Mouse (Mus musculus) kidney, embryonic 16.5 days (tissue): ENCODE results near the gene Srsf7. TPM values are rescaled to one million over a fixed set of nuclear protein-coding genes. Genes with fewer than 3 reads are reported as not detected.

ENCODE experiments used
- ATAC-seq: fragments of 200-750 bp; cut with Nextera tagmentation; 2 replicates; pipeline ENCODE4 v1.8.0; 2017; ENCODE audit warnings: moderate TSS enrichment; ENCODE audit not compliant: low FRiP score, low TSS enrichment
- H3K27ac ChIP-seq: fragments of 300-500 bp; sonication (generic); 2 replicates; pipeline ENCODE4 v1.5.1; 2014; ENCODE audit warnings: low read length
- H3K27me3 ChIP-seq: fragments of 300-500 bp; sonication (generic); 2 replicates; pipeline ENCODE4 v1.6.1; 2014; ENCODE audit warnings: low read length, control low read depth, mixed read lengths; ENCODE audit not compliant: insufficient read depth
- H3K36me3 ChIP-seq: fragments of 300-500 bp; sonication (generic); 2 replicates; pipeline ENCODE4 v1.6.1; 2014; ENCODE audit warnings: low read length, control low read depth, mixed read lengths; ENCODE audit not compliant: insufficient read depth
- H3K4me1 ChIP-seq: fragments of 300-500 bp; sonication (generic); 2 replicates; pipeline ENCODE4 v1.6.1; 2014; ENCODE audit warnings: low read length, control low read depth, mixed read lengths; ENCODE audit not compliant: insufficient read depth
- H3K4me2 ChIP-seq: fragments of 300-500 bp; sonication (generic); replicated peaks from 2 replicates; pipeline ENCODE4 v1.6.1; 2014; ENCODE audit warnings: low read depth, low read length
- H3K4me3 ChIP-seq: fragments of 300-500 bp; sonication (generic); 2 replicates; pipeline ENCODE4 v1.5.1; 2014; ENCODE audit warnings: mild to moderate bottlenecking, low read length
- H3K9ac ChIP-seq: fragments of 300-500 bp; sonication (generic); replicated peaks from 2 replicates; pipeline ENCODE4 v1.6.1; 2014; ENCODE audit warnings: low read length
- H3K9me3 ChIP-seq: fragments of 300-500 bp; sonication (generic); 2 replicates; pipeline ENCODE4 v1.6.1; 2016; ENCODE audit warnings: low read length, control low read depth
- WGBS: fragments of 180-500 bp; shearing (Covaris S2); extraction: QIAGEN DNeasy Blood & Tissue Kit; methylation state at CpG from one replicate; pipeline ENCODE4 v1.1.7; 2014; 5-methylcytosine and 5-hydroxymethylcytosine counted together
- polyA plus RNA-seq: library from polyadenylated mRNA; unstranded; fragments of >200 nt; fragmentation: Nextera tagmentation; extraction: Ambion mirVana; gene quantifications from 2 replicates; pipeline ENCODE4 v1.2.1, GENCODE M21; 2015

Gene Srsf7
- polyA plus RNA-seq, 1 experiment from 2014 or later = 645 TPM

GRCm38 (mm10) chr17:80167436-80167835, 39.7 kb downstream of the Srsf7 start:
- 75% methylated on average over 4 of the region's 4 CpGs for WGBS
- no peak overlapping the region for H3K4me2 ChIP-seq
- H3K9ac ChIP-seq = no peak overlapping the region
- H3K27me3 ChIP-seq = no peaks in the 10 kb centered on the region
- peaks cover 16% of the 10 kb centered on the region for H3K4me1 ChIP-seq
- H3K4me3 ChIP-seq = no peak overlapping the region
- no peaks in the 10 kb centered on the region for H3K36me3 ChIP-seq
- ATAC-seq = no peak
- no peak overlapping the region for H3K27ac ChIP-seq
- no peaks in the 10 kb centered on the region for H3K9me3 ChIP-seq

GRCm38 (mm10) chr17:80166346-80166745, 40.8 kb downstream of the Srsf7 start:
- Histone ChIP-seq H3K9me3 (no peaks in the 10 kb centered on the region), H3K4me3 (no peak overlapping the region), H3K9ac (no peak overlapping the region), H3K4me2 (no peak overlapping the region), H3K27me3 (no peaks in the 10 kb centered on the region), H3K36me3 (no peaks in the 10 kb centered on the region), H3K4me1 (peaks cover 16% of the 10 kb centered on the region), H3K27ac (no peak overlapping the region)
- no peak for ATAC-seq
- 84% methylated on average over 6 of the region's 6 CpGs for WGBS

- Histone ChIP-seq H3K4me3 (no peak overlapping the region), H3K27ac (no peak overlapping the region), H3K9ac (no peak overlapping the region), H3K4me1 (peaks cover 16% of the 10 kb centered on the region), H3K9me3 (no peaks in the 10 kb centered on the region), H3K27me3 (no peaks in the 10 kb centered on the region), H3K4me2 (no peak overlapping the region), H3K36me3 (no peaks in the 10 kb centered on the region)
- WGBS = 65% methylated on average over 6 of the region's 6 CpGs
- no peak for ATAC-seq
Observed at GRCm38 (mm10) chr17:80165741-80166140, 41.4 kb downstream of the Srsf7 start.

- H3K4me3 ChIP-seq = no peak overlapping the region
- no peak for ATAC-seq
- H3K4me1 ChIP-seq = peaks cover 15% of the 10 kb centered on the region
- no peak overlapping the region for H3K4me2 ChIP-seq
- no peak overlapping the region for H3K9ac ChIP-seq
- WGBS = 79% methylated on average over 8 of the region's 8 CpGs
- no peaks in the 10 kb centered on the region for H3K36me3 ChIP-seq
- no peaks in the 10 kb centered on the region for H3K27me3 ChIP-seq
- H3K27ac ChIP-seq = no peak overlapping the region
- H3K9me3 ChIP-seq = no peaks in the 10 kb centered on the region
Observed at GRCm38 (mm10) chr17:80163991-80164390, 43.1 kb downstream of the Srsf7 start.

- Histone ChIP-seq H3K4me3 (no peak overlapping the region), H3K9ac (no peak overlapping the region), H3K36me3 (no peaks in the 10 kb centered on the region), H3K27me3 (no peaks in the 10 kb centered on the region), H3K4me1 (no peaks in the 10 kb centered on the region), H3K27ac (no peak overlapping the region), H3K4me2 (no peak overlapping the region), H3K9me3 (no peaks in the 10 kb centered on the region)
- 49% methylated on average over 5 of the region's 5 CpGs for WGBS
- no peak; the same call in 1 of the 2 replicates for ATAC-seq
Observed at GRCm38 (mm10) chr17:80160454-80160853, 46.7 kb downstream of the Srsf7 start.

GRCm38 (mm10) chr17:80157489-80157888, 49.6 kb downstream of the Srsf7 start:
- 90% methylated on average over 6 of the region's 6 CpGs for WGBS
- H3K27ac ChIP-seq = no peak overlapping the region
- no peak overlapping the region for H3K4me2 ChIP-seq
- no peak for ATAC-seq
- H3K4me3 ChIP-seq = no peak overlapping the region
- H3K36me3 ChIP-seq = no peaks in the 10 kb centered on the region
- no peaks in the 10 kb centered on the region for H3K9me3 ChIP-seq
- no peaks in the 10 kb centered on the region for H3K27me3 ChIP-seq
- no peak overlapping the region for H3K9ac ChIP-seq
- no peaks in the 10 kb centered on the region for H3K4me1 ChIP-seq

GRCm38 (mm10) chr17:80156905-80157304, 50.2 kb downstream of the Srsf7 start:
- 93% methylated on average over 8 of the region's 8 CpGs for WGBS
- Histone ChIP-seq H3K4me1 (no peaks in the 10 kb centered on the region), H3K4me2 (no peak overlapping the region), H3K9me3 (no peaks in the 10 kb centered on the region), H3K36me3 (no peaks in the 10 kb centered on the region), H3K9ac (no peak overlapping the region), H3K27me3 (no peaks in the 10 kb centered on the region), H3K27ac (no peak overlapping the region), H3K4me3 (no peak overlapping the region)
- no peak for ATAC-seq

GRCm38 (mm10) chr17:80153631-80154030, 53.5 kb downstream of the Srsf7 start:
- Histone ChIP-seq H3K27me3 (no peaks in the 10 kb centered on the region), H3K9me3 (no peaks in the 10 kb centered on the region), H3K36me3 (no peaks in the 10 kb centered on the region), H3K4me1 (peaks cover 4% of the 10 kb centered on the region), H3K4me2 (no peak overlapping the region), H3K27ac (no peak overlapping the region), H3K9ac (no peak overlapping the region), H3K4me3 (no peak overlapping the region)
- ATAC-seq = no peak
- 88% methylated on average over 2 of the region's 2 CpGs for WGBS

- 55% methylated on average over 12 of the region's 12 CpGs for WGBS
- Histone ChIP-seq H3K9ac (no peak overlapping the region), H3K27me3 (no peaks in the 10 kb centered on the region), H3K9me3 (no peaks in the 10 kb centered on the region), H3K4me1 (peaks cover 10% of the 10 kb centered on the region), H3K36me3 (no peaks in the 10 kb centered on the region), H3K27ac (no peak overlapping the region), H3K4me3 (no peak overlapping the region), H3K4me2 (no peak overlapping the region)
- no peak for ATAC-seq
Observed at GRCm38 (mm10) chr17:80152767-80153630, 54.1 kb downstream of the Srsf7 start.

- H3K9me3 ChIP-seq = no peaks in the 10 kb centered on the region
- H3K4me2 ChIP-seq = no peak overlapping the region
- WGBS = 33% methylated on average over 5 of the region's 5 CpGs
- no peaks in the 10 kb centered on the region for H3K36me3 ChIP-seq
- peaks cover 11% of the 10 kb centered on the region for H3K4me1 ChIP-seq
- H3K4me3 ChIP-seq = no peak overlapping the region
- no peak overlapping the region for H3K27ac ChIP-seq
- no peak overlapping the region for H3K9ac ChIP-seq
- ATAC-seq = no peak
- no peaks in the 10 kb centered on the region for H3K27me3 ChIP-seq
Observed at GRCm38 (mm10) chr17:80151353-80151752, 55.8 kb downstream of the Srsf7 start.
